8 mouse cellular contexts compared by ENCODE assay signal in the genomic region with DNA sequence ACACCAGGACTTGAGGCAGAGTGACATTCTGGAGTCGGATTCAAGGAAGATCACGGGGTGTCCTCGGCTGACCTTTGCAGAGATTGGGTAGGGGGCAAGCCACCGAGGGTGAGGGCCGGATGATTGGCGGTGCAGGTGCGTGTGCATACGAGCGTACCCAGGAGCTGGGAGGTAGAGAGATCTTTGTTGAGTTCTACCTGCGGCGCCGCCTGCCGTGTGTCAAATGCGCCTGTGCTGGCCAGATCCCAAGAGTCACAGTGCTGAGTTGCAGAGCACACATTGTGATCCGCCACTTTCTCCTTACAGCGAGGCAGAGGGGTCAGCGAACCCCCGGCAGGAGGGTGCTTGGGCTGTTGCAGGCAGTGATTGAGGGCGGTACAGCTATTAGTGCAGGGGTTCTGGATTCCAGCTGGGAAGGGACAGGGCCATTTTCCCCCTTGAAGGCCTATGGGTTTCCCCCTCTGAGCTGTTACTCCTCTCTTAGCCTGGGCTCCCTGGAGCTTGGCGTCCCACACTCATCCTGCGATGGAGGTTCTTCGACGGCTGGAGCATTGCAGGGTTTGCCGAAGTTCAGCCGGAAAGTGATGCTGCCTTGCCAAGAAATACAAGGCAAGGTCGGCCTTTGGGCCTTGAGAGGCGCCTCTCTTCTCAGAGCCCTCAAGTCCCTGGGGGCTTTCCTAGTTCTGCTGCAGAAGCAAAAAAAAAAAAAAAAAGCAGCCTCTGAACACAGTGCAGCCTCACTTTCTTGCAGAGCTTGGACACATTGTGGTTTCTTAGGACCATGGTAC. TPM values are rescaled to one million over a fixed set of nuclear protein-coding genes. Genes with fewer than 3 reads are reported as not detected.
A peak's percentile ranks its signal among the peaks of the same experiment; 100 is the strongest.
DNase-seq lines count a peak whose midpoint lies in the region; ATAC-seq and TF ChIP-seq lines count a peak whose summit lies in the region.

No protein-coding gene starts in this region.

- H3K4me2 ChIP-seq in liver, postnatal 0 days (ENCODE audit: low read depth, low read length), result peak overlapping the region; percentile 82

- peaks cover 11% of the 10 kb centered on the region; the same call in 1 of the 2 replicates for H3K4me1 ChIP-seq in liver, postnatal 0 days (ENCODE audit: insufficient read depth)
- H3K4me1 ChIP-seq in olfactory bulb, adult 2 months (ENCODE audit: control insufficient read depth, insufficient read depth, low read length), result peaks cover 12% of the 10 kb centered on the region

- DNase-seq in retina, embryonic 14.5 days (ENCODE audit: low spot score), result peak; percentile 44
- no peak for DNase-seq in retina, postnatal 1 day
- DNase-seq in cerebellum, adult 9-10 months, result peak; percentile 9
- DNase-seq in kidney, adult 11 months, result peak; percentile 63
- peak; percentile 69 for DNase-seq in liver, postnatal 0 days
- DNase-seq in T-cell, adult 2 months (ENCODE audit: low spot score), result no peak

- H3K9me3 ChIP-seq in liver, postnatal 0 days (ENCODE audit: low read length), result no peaks in the 10 kb centered on the region

- TF ChIP-seq EP300 in liver, postnatal 0 days (IDR thresholded peaks at IDR 0.05; ENCODE audit: low read depth), result no peak

- peak overlapping the region; percentile 88 for H3K27ac ChIP-seq in liver, postnatal 0 days (ENCODE audit: low read depth)
- H3K27ac ChIP-seq in olfactory bulb, adult 2 months (ENCODE audit: insufficient read depth, low read depth, low read length), result no peak overlapping the region

- H3K27me3 ChIP-seq in liver, postnatal 0 days (ENCODE audit: insufficient read depth, low read length), result no peaks in the 10 kb centered on the region

- 0 out of 2 replicates have a peak, but pooled peaks have one; percentile 3 for ATAC-seq in granulocyte monocyte progenitor cell, adult 5-6 weeks (replicated peaks; ENCODE audit: poor library complexity, severe bottlenecking)
- peak; percentile 76 for ATAC-seq in liver, postnatal 0 days

- 12% methylated on average over 27 of the region's 27 CpGs for WGBS in liver, postnatal 0 days (ENCODE audit: insufficient replicate concordance)
- WGBS in olfactory bulb, adult 2 months, result 28% methylated on average over 27 of the region's 27 CpGs

- H3K36me3 ChIP-seq in liver, postnatal 0 days (replicated peaks; ENCODE audit: insufficient read depth, low read length), result no peaks in the 10 kb centered on the region

- peak overlapping the region; percentile 67 for H3K4me3 ChIP-seq in liver, postnatal 0 days (ENCODE audit: low read depth, low read length)
- H3K4me3 ChIP-seq in olfactory bulb, adult 2 months (ENCODE audit: insufficient read depth, low read depth, low read length), result peak overlapping the region; percentile 60

- 0 out of 2 replicates have a peak, but pooled peaks have one; percentile 4 for TF ChIP-seq CTCF in liver, postnatal 0 days (IDR thresholded peaks at IDR 0.05; ENCODE audit: low read depth)
- TF ChIP-seq CTCF in olfactory bulb, adult 2 months (IDR thresholded peaks at IDR 0.05; ENCODE audit: insufficient read depth, low read depth, low read length), result no peak

- TF ChIP-seq POLR2A in olfactory bulb, adult 2 months (IDR thresholded peaks at IDR 0.05; ENCODE audit: insufficient read depth, low read depth, low read length), result no peak

- peak overlapping the region; percentile 59 for H3K9ac ChIP-seq in liver, postnatal 0 days (replicated peaks)

RNA-seq across cellular contexts. Expression of gene Rin2, which starts 0.9 kb away (rescaled TPM):
- total RNA-seq in granulocyte monocyte progenitor cell, adult 5-6 weeks (2014; fragmentation: Nextera tagmentation), result 3.0 and 4.3 TPM in 2 replicates
- total RNA-seq in granulocyte monocyte progenitor cell, adult 5-6 weeks (2017), result 2.8 and 7.3 TPM in 2 replicates
- 3.8 and 5.0 TPM in 2 replicates for polyA plus RNA-seq in liver, postnatal 0 days (2015; fragmentation: Nextera tagmentation; extraction: Ambion mirVana)
- not detected in 2 replicates for polyA plus RNA-seq in olfactory bulb, adult 2 months (2012; ENCODE audit: insufficient read depth, insufficient read length, low replicate concordance, missing spikeins)

Comparison
In these comparisons a context has a peak if more than half of its experiments do, and no peak if none do; other contexts are left out.
1. DNase-seq: peak in retina, embryonic 14.5 days (single experiment), cerebellum, adult 9-10 months (single experiment), kidney, adult 11 months (single experiment) and liver, postnatal 0 days (single experiment); none in retina, postnatal 1 day (single experiment) and T-cell, adult 2 months (single experiment).